Mouse (Mus musculus) common myeloid progenitor, adult 5-6 weeks (primary cell): ENCODE data around the gene Psmb9. TPM values are rescaled to one million over a fixed set of nuclear protein-coding genes. Genes with fewer than 3 reads are reported as not detected.
"Not testable (repeated sequence)": the region's sequence is repeated elsewhere in the genome, so short reads cannot be mapped to it uniquely, and the experiment has no call there.

Experiments used
- ATAC-seq: replicated peaks from 2 replicates; pipeline ENCODE4 v1.8.0; 2016; ENCODE audit warnings: low read depth, mild to moderate bottlenecking, moderate TSS enrichment, inconsistent platforms; ENCODE audit not compliant: poor library complexity, severe bottlenecking
- total RNA-seq: library from RNA; stranded (forward); fragments of 200-1000, 187-1606 nt; gene quantifications from 2 replicates; pipeline ENCODE4 v1.2.3, GENCODE M21; 2017

Gene Psmb9
- total RNA-seq, 1 experiment from 2014 or later: 119 TPM

DNA sequence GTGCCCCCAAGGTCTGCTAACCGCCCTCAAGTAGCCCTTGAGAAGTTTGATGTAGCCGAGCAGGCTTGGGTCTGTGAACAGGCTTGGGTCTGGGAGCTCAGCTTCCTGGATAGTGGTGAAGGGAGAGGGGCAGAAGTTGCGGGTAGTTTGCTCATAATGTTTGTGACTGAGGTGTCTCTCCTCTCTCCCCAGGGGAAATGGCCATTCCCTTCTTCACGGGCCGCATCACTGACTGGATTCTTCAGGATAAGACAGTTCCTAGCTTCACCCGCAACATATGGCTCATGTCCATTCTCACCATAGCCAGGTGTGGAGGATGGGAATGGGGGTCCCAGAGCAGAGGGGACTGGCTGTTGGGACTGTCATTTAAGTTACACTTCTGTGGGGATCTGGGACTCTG, 1.4 kb upstream of the Psmb9 start:
- no peak for ATAC-seq

GRCm38 (mm10) chr17:34188010-34188409, 446 bp upstream of the Psmb9 start:
- 0 out of 2 replicates have a peak, but pooled peaks have one; percentile 17 for ATAC-seq

- peak; percentile 8; the same call in 1 of the 2 replicates for ATAC-seq
These were observed 691 bp downstream of the Psmb9 start for GRCm38 (mm10) chr17:34186885-34187260.

GRCm38 (mm10) chr17:34185526-34185925, 2.0 kb downstream of the Psmb9 start:
- ATAC-seq: no peak

DNA sequence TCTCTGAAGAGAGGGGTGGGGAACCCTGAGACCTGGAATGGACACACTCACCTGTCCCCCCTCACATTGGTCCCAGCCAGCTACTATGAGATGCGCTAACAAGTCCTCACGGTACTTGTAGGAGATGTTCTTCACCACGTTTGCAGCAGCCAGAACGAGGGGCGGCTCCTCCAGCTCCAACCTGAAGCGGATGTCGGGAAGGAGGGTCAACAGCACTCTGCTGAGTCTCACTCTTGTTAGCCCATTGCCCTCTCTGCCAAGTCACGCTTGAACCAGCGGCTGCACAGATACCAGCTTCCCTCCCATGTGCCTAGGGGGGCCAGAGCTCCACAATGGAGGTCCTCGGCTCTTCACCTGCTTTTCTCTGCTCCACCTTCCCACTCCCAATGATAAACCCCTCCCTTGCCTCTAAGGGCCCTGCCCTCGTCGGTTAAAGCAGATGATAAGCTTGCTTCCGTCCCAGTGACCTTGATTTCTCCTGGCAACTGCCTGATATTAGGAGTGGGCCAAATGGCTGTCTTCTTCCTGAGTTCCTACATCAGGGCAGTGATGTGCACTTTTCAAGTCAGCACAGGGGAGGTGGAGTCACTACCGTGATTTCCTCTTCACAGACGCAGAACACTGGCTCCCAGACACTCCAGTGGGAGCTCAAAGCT, 3.9 kb downstream of the Psmb9 start:
- no peak for ATAC-seq

DNA sequence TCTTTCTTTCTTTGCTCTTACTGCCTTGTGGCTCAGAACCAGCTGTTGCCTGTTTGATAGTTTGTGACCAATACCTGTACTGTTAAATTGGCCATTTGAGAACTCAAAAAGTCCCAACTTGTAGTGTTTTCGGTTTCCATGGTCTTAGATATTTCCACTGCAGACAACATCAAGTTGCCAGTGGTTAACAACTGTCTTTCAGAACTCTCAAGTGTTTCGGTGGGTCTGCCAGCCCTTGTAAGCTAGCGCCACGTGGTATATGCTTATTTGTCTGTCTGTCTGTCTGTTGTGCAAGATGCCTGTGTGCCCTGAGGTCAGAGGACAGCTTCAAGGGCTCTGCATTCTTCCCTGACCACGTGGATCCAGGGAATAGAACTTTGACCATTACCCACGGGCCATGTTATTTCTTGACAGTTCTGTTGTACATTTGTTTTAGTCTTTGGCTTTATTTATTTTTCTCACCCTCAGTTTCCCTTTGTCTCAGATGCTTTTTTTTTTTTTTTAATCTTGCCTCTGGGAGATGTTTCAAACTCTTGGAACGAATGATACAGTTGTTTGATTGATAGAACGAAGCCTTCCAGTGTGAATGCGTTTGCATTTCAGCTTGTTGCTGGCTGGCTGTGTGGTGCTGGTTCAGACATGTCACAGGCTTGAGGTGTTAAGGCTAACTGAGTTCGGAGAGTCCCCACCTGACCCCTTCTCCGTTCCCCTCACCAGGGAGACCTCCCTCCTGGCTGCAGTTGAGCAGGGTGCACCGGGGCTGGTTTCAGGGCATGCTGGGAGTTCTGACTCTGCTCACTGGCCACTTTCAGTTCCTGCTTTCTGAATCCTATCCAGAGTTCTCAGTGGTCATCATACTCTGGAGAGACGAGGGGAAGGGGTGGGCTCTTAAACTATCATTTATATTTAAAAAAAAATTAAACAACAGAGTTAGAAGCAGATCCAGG, 7.4 kb downstream of the Psmb9 start:
- ATAC-seq: 0 out of 2 replicates have a peak, but pooled peaks have one; percentile 47

DNA sequence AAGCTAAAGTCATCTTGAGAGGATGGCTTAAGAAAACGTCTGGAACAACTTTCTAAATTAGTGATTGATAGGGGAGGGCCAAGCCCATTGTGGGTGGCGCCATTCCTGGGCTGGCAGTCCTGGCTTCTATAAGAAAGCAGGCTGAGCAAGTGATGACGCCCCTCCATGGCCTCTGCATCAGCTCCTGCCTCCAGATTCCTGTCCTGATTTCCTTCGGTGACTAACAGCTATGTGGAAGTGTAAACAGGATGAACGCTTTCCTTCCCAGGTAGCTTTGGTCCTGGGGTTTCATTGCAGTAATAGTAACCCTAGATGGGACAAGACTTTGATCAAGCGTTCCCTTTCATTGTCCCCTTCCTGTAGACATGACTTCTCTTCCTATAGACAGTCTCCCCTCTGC, 8.5 kb downstream of the Psmb9 start:
- no peak for ATAC-seq

DNA sequence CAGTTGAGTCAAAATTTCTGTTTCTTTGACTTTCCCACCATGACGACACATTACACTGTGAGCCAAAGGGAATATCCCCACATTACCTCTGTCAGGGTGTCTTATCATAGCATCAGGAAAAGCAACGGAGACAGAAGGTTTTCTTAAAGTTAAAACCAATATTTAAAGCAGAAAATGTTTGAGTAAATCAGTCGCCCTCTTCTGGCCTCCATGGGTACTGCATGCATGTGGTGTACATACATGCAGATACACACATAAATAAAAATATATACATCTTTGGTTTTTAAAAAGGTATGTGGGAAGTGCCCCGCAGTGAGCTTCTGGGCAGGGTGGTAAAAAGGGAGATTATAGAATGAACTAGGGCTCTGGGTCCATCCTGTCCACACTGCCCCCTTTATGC, 10.4 kb downstream of the Psmb9 start:
- ATAC-seq: no peak

DNA sequence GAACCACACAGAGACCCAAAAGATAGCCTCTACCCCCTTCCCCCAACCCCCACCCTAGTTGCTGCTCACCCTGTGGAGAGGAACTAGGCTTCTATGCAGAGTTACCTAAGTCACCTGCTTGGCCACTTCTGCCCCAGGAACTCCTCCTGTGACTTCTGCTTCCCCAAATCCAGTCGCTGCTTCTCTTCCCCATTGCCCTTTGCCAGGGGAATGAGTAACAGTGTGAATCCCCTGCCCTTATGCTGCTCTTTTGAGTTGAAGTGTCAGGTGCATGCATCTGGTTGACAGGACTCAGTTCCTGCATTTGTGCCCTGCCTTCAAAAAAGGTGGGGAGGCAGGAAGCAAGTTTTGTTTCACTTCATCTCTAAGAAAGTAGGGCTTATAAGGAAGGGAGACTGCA, 13.5 kb downstream of the Psmb9 start:
- no peak; the same call in 1 of the 2 replicates for ATAC-seq

- no peak for ATAC-seq
These were observed 15.0 kb downstream of the Psmb9 start for GRCm38 (mm10) chr17:34172528-34172927.

DNA sequence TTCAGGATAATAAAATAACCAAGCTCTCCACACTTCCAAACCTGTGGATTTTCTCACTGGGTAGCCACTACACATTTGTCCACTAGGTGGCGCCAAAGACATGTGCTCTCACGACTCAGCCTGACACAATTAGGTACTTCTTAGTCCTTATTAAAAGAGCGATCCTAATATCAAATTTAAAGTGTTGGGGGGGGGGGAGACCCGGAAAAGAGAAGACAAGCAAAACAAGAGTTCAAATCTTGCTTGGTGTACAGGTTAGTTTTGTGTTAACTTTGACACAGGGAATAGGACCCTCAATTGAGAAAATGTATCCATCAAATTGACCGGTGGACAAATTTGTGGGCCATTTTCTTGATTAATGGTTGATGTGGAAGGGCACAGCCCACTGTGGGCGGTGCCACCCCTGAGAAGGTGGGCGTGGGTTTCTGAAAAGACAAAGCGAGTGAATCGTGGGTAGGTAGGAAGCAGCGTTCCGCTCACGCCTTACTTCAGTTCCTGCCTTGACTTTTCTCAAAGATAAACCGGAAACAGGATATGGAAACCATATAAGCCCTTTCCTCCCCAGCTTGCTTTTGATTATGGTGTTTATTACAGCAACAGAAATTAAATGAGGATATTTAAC, 16.6 kb downstream of the Psmb9 start:
- ATAC-seq: peak; percentile 84

DNA sequence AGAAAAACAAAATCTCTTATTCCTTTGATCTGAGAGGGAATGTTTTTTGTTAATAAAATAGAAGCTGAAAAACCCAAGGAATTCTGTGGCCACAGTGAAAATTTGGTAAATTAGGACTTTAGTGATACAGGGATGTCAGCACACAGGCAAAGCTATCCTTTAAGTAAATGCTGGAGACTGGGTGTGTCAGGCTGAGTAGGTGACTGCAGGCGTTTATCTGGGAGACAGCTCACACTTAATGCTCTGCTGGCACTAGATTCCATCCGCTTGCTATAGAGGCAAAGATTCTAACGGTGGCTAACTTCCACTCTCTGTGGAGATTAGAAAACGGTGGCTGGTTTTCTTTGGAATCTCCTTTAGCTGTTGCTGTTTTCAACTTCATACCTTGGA, 17.1 kb downstream of the Psmb9 start:
- ATAC-seq: peak; percentile 15; the same call in 1 of the 2 replicates

- ATAC-seq: peak; percentile 40
These were observed 18.3 kb downstream of the Psmb9 start for GRCm38 (mm10) chr17:34169279-34169678.

DNA sequence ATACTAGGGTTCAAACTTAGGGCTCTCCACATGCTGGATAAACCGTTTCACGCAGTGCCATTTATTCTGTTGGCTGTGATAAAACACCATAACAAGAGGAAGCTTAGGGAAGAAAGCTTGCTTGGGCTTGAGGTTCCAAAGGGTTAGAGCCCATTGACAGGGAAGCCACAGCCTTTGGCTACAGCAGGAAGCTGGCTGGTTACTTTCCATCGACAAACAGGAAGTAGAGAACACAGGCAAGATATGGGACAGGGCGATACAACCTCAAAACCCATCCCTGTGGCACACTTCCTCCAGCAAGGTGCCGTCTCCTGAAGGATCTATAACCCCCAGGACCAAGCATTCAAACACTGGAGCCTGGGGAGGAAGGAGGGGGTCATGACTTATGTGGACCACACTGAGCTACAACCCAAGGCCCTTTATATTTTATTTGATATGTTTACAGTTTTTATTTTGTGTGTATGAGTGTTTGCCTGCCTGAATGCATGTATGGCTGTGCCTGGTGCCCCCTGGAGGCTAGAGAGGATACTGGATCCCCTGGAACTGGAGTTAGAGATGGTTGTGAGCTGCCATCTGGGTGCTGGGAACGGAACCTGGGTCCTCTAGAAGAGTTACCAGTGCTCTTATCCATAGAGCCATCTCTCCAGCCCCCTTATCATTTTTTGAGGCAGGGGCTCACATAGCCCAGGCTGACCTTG, 22.4 kb downstream of the Psmb9 start:
- peak; percentile 71 for ATAC-seq

- ATAC-seq: peak; percentile 46; the same call in 1 of the 2 replicates
These were observed 23.2 kb downstream of the Psmb9 start for GRCm38 (mm10) chr17:34164202-34164895.

GRCm38 (mm10) chr17:34155534-34155933, 32.0 kb downstream of the Psmb9 start:
- no peak for ATAC-seq

GRCm38 (mm10) chr17:34152923-34153322, 34.6 kb downstream of the Psmb9 start, which contains the start of gene H2-DMb1:
Gene H2-DMb1, plus strand, starts transcription at chr17:34153072.
- ATAC-seq: peak; percentile 85

GRCm38 (mm10) chr17:34144960-34145371, 42.6 kb downstream of the Psmb9 start:
- ATAC-seq: no peak

- not testable (repeated sequence) for ATAC-seq
These were observed 43.3 kb downstream of the Psmb9 start for GRCm38 (mm10) chr17:34144221-34144620.
